Mouse (Mus musculus): ENCODE measurements around the gene Bscl2. TPM values are rescaled to one million over a fixed set of nuclear protein-coding genes. Genes with fewer than 3 reads are reported as not detected.
"Not testable (repeated sequence)": the region's sequence is repeated elsewhere in the genome, so short reads cannot be mapped to it uniquely, and the experiment has no call there.

The Bscl2 gene
- polyA plus RNA-seq, 1 experiment, result not detected

- H3K27ac ChIP-seq (ENCODE audit: insufficient read depth, low read depth, low read length), result no peak overlapping the region; the same call in 1 of the 2 replicates
- WGBS, result under 1% methylated on average over 7 of the region's 7 CpGs
These were observed 16.1 kb upstream of the Bscl2 start for GRCm38 (mm10) chr19:8821146-8821545.

DNA sequence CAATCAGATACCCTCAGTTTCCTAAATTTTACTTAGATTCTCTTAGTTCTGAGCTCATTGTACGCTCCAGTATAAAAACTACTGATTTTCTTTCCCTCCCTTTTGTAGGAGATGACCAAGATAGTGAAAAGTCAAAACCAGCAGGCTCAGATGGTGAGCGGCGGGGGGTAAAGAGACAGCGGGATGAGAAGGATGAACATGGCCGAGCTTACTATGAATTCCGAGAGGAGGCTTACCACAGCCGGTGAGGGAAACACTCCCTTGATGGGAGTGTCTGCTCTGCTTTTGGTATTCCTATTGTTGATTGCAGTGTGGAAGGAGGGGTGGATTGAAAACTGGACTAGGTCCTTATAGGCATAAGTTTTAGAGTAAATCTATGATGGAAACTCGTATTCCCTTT, 14.6 kb upstream of the Bscl2 start:
- Histone ChIP-seq H3K4me3 (ENCODE audit: insufficient read depth, low read depth, low read length) (peak overlapping the region; percentile 31; the same call in 1 of the 2 replicates), H3K27ac (ENCODE audit: insufficient read depth, low read depth, low read length) (no peak overlapping the region), H3K4me1 (ENCODE audit: control insufficient read depth, insufficient read depth, low read length) (peaks cover 1% of the 10 kb centered on the region; the same call in 1 of the 2 replicates)
- WGBS, result 22% methylated on average over 8 of the region's 8 CpGs
- no peak for TF ChIP-seq CTCF (IDR thresholded peaks at IDR 0.05; ENCODE audit: insufficient read depth, low read depth, low read length)
- TF ChIP-seq POLR2A (IDR thresholded peaks at IDR 0.05; ENCODE audit: insufficient read depth, low read depth, low read length), result no peak

More at GRCm38 (mm10) chr19:8821146-8821545, 16.1 kb upstream of the Bscl2 start:
- Histone ChIP-seq H3K4me3 (ENCODE audit: insufficient read depth, low read depth, low read length) (peak overlapping the region; percentile 84), H3K4me1 (ENCODE audit: control insufficient read depth, insufficient read depth, low read length) (peaks cover 2% of the 10 kb centered on the region; the same call in 1 of the 2 replicates)
- TF ChIP-seq CTCF (IDR thresholded peaks at IDR 0.05; ENCODE audit: insufficient read depth, low read depth, low read length), result no peak
- TF ChIP-seq POLR2A (IDR thresholded peaks at IDR 0.05; ENCODE audit: insufficient read depth, low read depth, low read length), result no peak

DNA sequence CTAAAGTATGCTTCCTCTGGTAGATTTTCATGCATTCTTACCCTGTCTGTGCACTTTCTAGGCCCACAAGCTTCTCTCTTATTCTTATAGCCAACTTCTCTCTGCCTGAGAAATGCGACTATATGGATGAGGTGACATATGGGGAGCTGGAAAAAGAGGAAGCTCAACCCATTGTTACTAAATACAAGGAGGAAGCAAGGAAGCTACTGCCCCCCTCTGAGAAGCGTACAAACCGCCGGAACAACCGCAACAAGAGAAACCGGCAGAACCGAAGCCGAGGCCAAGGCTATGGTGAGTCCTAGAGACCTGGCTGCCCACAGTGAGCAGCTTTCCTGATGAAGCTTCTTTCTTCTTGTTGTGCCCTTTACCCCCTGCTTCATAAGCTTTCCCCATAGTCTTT, 7.6 kb upstream of the Bscl2 start, which contains the start of gene AC129217.1:
Gene AC129217.1, plus strand, starts transcription at position 114 of the 400 bp plus-strand sequence.
- H3K27ac ChIP-seq (ENCODE audit: insufficient read depth, low read depth, low read length), result no peak within 1 kb of the TSS
- TF ChIP-seq POLR2A (IDR thresholded peaks at IDR 0.05; ENCODE audit: insufficient read depth, low read depth, low read length) (no peak), CTCF (IDR thresholded peaks at IDR 0.05; ENCODE audit: insufficient read depth, low read depth, low read length) (no peak)
- H3K4me3 ChIP-seq (ENCODE audit: insufficient read depth, low read depth, low read length), result no peak within 1 kb of the TSS
- 73% methylated on average over 8 of the region's 8 CpGs for WGBS
- peaks cover 6% of the 10 kb centered on the region for H3K4me1 ChIP-seq (ENCODE audit: control insufficient read depth, insufficient read depth, low read length)

GRCm38 (mm10) chr19:8830664-8831063, 6.6 kb upstream of the Bscl2 start:
- Histone ChIP-seq H3K27ac (ENCODE audit: insufficient read depth, low read depth, low read length) (peak overlapping the region; percentile 66; the same call in 1 of the 2 replicates), H3K4me3 (ENCODE audit: insufficient read depth, low read depth, low read length) (no peak overlapping the region), H3K4me1 (ENCODE audit: control insufficient read depth, insufficient read depth, low read length) (peaks cover 6% of the 10 kb centered on the region)
- no peak for TF ChIP-seq CTCF (IDR thresholded peaks at IDR 0.05; ENCODE audit: insufficient read depth, low read depth, low read length)
- no peak for TF ChIP-seq POLR2A (IDR thresholded peaks at IDR 0.05; ENCODE audit: insufficient read depth, low read depth, low read length)
- WGBS, result 30% methylated on average over 8 of the region's 8 CpGs

- H3K4me1 ChIP-seq (ENCODE audit: control insufficient read depth, insufficient read depth, low read length), result peaks cover 6% of the 10 kb centered on the region
- H3K4me3 ChIP-seq (ENCODE audit: insufficient read depth, low read depth, low read length), result no peak overlapping the region
- TF ChIP-seq CTCF (IDR thresholded peaks at IDR 0.05; ENCODE audit: insufficient read depth, low read depth, low read length), result no peak
- TF ChIP-seq POLR2A (IDR thresholded peaks at IDR 0.05; ENCODE audit: insufficient read depth, low read depth, low read length), result no peak
- WGBS, result 54% methylated on average over 11 of the region's 11 CpGs
- peak overlapping the region; percentile 29; the same call in 1 of the 2 replicates for H3K27ac ChIP-seq (ENCODE audit: insufficient read depth, low read depth, low read length)
These were observed 6.0 kb upstream of the Bscl2 start for GRCm38 (mm10) chr19:8831262-8831661.

DNA sequence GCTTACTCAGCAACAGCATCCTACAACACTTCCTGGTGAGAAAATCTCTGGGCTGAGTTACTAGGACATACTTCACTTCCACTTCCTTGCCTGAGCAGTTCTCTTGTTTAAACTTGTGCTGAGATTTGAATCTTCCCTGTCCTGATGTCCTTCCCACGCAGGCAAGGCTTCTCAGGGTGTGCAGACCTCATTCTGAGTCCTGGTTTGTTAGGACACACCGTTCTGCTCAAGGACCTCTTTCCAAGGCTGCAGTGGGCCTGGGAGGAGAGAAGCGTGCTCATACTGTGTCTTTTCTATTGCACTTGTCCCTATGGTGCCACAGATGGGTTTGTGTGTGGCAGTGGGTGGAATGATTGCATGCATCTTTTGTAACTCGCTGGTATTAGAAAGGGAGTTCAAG, 4.3 kb upstream of the Bscl2 start:
- no peak overlapping the region for H3K4me3 ChIP-seq (ENCODE audit: insufficient read depth, low read depth, low read length)
- H3K4me1 ChIP-seq (ENCODE audit: control insufficient read depth, insufficient read depth, low read length), result peaks cover 6% of the 10 kb centered on the region
- WGBS, result 51% methylated on average over 4 of the region's 4 CpGs
- TF ChIP-seq CTCF (IDR thresholded peaks at IDR 0.05; ENCODE audit: insufficient read depth, low read depth, low read length) (no peak), POLR2A (IDR thresholded peaks at IDR 0.05; ENCODE audit: insufficient read depth, low read depth, low read length) (no peak)
- no peak overlapping the region for H3K27ac ChIP-seq (ENCODE audit: insufficient read depth, low read depth, low read length)

DNA sequence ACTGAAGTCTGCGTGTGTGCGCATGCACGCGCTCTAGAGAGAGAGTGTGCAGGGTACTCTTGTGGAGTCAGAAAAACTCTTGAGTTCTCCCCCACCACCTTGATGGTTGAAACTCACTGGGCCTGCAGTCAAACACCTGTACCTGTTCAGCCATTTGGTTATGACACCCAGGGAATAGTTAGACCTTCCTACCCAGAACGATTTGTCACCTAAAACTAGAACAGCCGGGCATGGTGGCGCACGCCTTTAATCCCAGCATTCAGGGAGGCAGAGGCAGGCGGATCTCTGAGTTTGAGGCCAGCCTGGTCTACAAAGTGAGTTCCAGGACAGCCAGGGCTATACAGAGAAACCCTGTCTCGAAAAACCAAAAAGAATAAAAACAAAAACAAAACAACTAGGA, 940 bp upstream of the Bscl2 start:
- not testable (repeated sequence) for H3K4me3 ChIP-seq (ENCODE audit: insufficient read depth, low read depth, low read length); H3K27ac ChIP-seq (ENCODE audit: insufficient read depth, low read depth, low read length)
- 97% methylated on average over 10 of the region's 10 CpGs for WGBS
- peaks cover 13% of the 10 kb centered on the region for H3K4me1 ChIP-seq (ENCODE audit: control insufficient read depth, insufficient read depth, low read length)

GRCm38 (mm10) chr19:8838041-8838730, 919 bp downstream of the Bscl2 start:
- Histone ChIP-seq H3K4me1 (ENCODE audit: control insufficient read depth, insufficient read depth, low read length) (peaks cover 10% of the 10 kb centered on the region), H3K4me3 (ENCODE audit: insufficient read depth, low read depth, low read length) (peak overlapping the region; percentile 56), H3K27ac (ENCODE audit: insufficient read depth, low read depth, low read length) (peak overlapping the region; percentile 92)
- no peak for TF ChIP-seq POLR2A (IDR thresholded peaks at IDR 0.05; ENCODE audit: insufficient read depth, low read depth, low read length)
- no peak for TF ChIP-seq CTCF (IDR thresholded peaks at IDR 0.05; ENCODE audit: insufficient read depth, low read depth, low read length)
- 2% methylated on average over 15 of the region's 15 CpGs for WGBS

- no peak for TF ChIP-seq CTCF (IDR thresholded peaks at IDR 0.05; ENCODE audit: insufficient read depth, low read depth, low read length)
- 0 out of 2 replicates have a peak, but pooled peaks have one; percentile 33 for TF ChIP-seq POLR2A (IDR thresholded peaks at IDR 0.05; ENCODE audit: insufficient read depth, low read depth, low read length)
- peak within 1 kb of the TSS; percentile 92 for H3K27ac ChIP-seq (ENCODE audit: insufficient read depth, low read depth, low read length)
- peaks cover 10% of the 10 kb centered on the region for H3K4me1 ChIP-seq (ENCODE audit: control insufficient read depth, insufficient read depth, low read length)
- peak within 1 kb of the TSS; percentile 62 for H3K4me3 ChIP-seq (ENCODE audit: insufficient read depth, low read depth, low read length)
- WGBS, result 19% methylated on average over 11 of the region's 11 CpGs
These were observed 2.0 kb downstream of the Bscl2 start, which contains the start of gene Gng3 for GRCm38 (mm10) chr19:8839103-8839907. Gene Gng3 (minus strand): TSS chr19:8839194.
